Mouse (Mus musculus) intestine, embryonic 14.5 days (tissue): ENCODE results near the gene Sgk2. TPM values are rescaled to one million over a fixed set of nuclear protein-coding genes. Genes with fewer than 3 reads are reported as not detected.

ENCODE experiments used
- ATAC-seq: fragments of 200-750 bp; cut with Nextera tagmentation; replicated peaks from 2 replicates; pipeline ENCODE4 v1.8.0; 2017; ENCODE audit warnings: low read depth, moderate number of reproducible peaks, moderate TSS enrichment, moderate library complexity; ENCODE audit not compliant: low FRiP score, low TSS enrichment
- DNase-seq: peaks from one replicate; pipeline ENCODE4 v3.0.0-alpha.2; 2018; ENCODE audit warnings: low spot score
- H3K27ac ChIP-seq: fragments of 300-500 bp; sonication (generic); 2 replicates; pipeline ENCODE4 v1.5.1; 2014; ENCODE audit warnings: low read depth, mild to moderate bottlenecking, control low read depth
- H3K27me3 ChIP-seq: fragments of 300-500 bp; sonication (generic); replicated peaks from 2 replicates; pipeline ENCODE4 v1.6.1; 2014; ENCODE audit warnings: low read length, control low read depth; ENCODE audit not compliant: control insufficient read depth, insufficient read depth
- H3K36me3 ChIP-seq: fragments of 300-500 bp; sonication (generic); 2 replicates; pipeline ENCODE4 v1.6.1; 2014; ENCODE audit warnings: low read length, control low read depth; ENCODE audit not compliant: control insufficient read depth, insufficient read depth
- H3K4me1 ChIP-seq: fragments of 300-500 bp; sonication (generic); replicated peaks from 2 replicates; pipeline ENCODE4 v1.6.1; 2014; ENCODE audit warnings: low read length, control low read depth, mixed read lengths; ENCODE audit not compliant: control insufficient read depth, insufficient read depth
- H3K4me2 ChIP-seq: fragments of 300-500 bp; sonication (generic); 2 replicates; pipeline ENCODE4 v1.6.1; 2014; ENCODE audit warnings: low read length
- H3K4me3 ChIP-seq: fragments of 300-500 bp; sonication (generic); 2 replicates; pipeline ENCODE4 v1.5.1; 2014; ENCODE audit warnings: low read depth, low read length, control low read depth, mixed read lengths
- H3K9ac ChIP-seq: fragments of 300-500 bp; sonication (generic); 2 replicates; pipeline ENCODE4 v1.6.1; 2014; ENCODE audit warnings: mild to moderate bottlenecking, low read length
- H3K9me3 ChIP-seq: fragments of 300-500 bp; sonication (generic); 2 replicates; pipeline ENCODE4 v1.6.1; 2016; ENCODE audit warnings: low read length, control low read depth; ENCODE audit not compliant: control insufficient read depth
- WGBS: fragments of 180-500 bp; shearing (Covaris S2); extraction: QIAGEN DNeasy Blood & Tissue Kit; methylation state at CpG from one replicate; pipeline ENCODE4 v1.1.7; 2014; 5-methylcytosine and 5-hydroxymethylcytosine counted together
- polyA plus RNA-seq: library from polyadenylated mRNA; unstranded; fragments of >200 nt; fragmentation: Nextera tagmentation; extraction: Ambion mirVana; gene quantifications from 2 replicates; pipeline ENCODE4 v1.2.1, GENCODE M21; 2014

Gene Sgk2
- polyA plus RNA-seq, 1 experiment from 2014 or later = 0.30 TPM

DNA sequence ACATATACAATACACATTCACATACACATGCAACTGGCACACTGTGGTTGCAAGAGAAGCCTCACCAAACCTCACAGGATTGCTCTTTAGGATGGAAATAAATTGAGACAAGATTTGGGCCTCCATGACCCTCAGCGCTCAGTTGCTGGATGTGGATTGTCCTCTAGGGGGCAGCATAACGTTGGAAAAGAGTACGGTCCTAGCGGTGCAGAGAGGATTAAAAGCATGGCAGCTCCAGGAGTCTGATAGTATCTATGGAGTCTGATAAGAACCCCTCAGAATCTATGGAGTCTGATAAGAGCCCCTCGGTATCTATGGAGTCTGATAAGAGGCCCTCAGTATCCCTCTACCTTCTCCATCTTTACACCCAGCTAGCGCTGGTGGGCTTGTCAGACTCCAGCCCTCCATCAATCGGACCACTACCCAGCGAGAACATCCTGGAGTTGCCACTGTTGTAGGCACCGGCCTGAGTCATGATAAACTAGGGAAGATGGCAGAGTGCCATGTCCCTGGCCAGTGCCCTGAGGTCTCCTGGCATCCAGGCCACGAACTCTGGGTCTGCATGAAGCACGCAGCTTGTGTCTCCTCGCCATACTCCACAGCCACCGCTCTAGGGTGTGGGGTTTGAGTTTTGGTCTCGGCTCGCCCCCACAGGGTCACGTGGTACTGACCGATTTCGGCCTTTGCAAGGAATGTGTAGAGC is 11.5 kb downstream of the Sgk2 start:
- peak overlapping the region; percentile 30 for H3K4me2 ChIP-seq
- H3K27ac ChIP-seq = no peak overlapping the region
- no peaks in the 10 kb centered on the region for H3K27me3 ChIP-seq
- H3K9ac ChIP-seq = no peak overlapping the region
- peak overlapping the region; percentile 13; the same call in 1 of the 2 replicates for H3K4me3 ChIP-seq
- DNase-seq (peak; percentile 83), ATAC-seq (peak; percentile 73)
- H3K4me1 ChIP-seq = no peaks in the 10 kb centered on the region
- H3K36me3 ChIP-seq = no peaks in the 10 kb centered on the region
- WGBS = 27% methylated on average over 18 of the region's 18 CpGs
- no peaks in the 10 kb centered on the region for H3K9me3 ChIP-seq

GRCm38 (mm10) chr2:162999744-163000143 is 12.6 kb downstream of the Sgk2 start:
- Histone ChIP-seq H3K9me3 (no peaks in the 10 kb centered on the region), H3K4me1 (no peaks in the 10 kb centered on the region), H3K9ac (no peak overlapping the region), H3K27me3 (no peaks in the 10 kb centered on the region), H3K4me3 (no peak overlapping the region), H3K27ac (no peak overlapping the region), H3K4me2 (no peak overlapping the region), H3K36me3 (no peaks in the 10 kb centered on the region)
- ATAC-seq (no peak), DNase-seq (peak; percentile 70)
- WGBS = 42% methylated on average over 3 of the region's 3 CpGs

- H3K27ac ChIP-seq = no peak overlapping the region
- WGBS = 95% methylated on average over 1 of the region's 1 CpGs
- ATAC-seq (no peak), DNase-seq (no peak)
- no peaks in the 10 kb centered on the region for H3K36me3 ChIP-seq
- no peaks in the 10 kb centered on the region for H3K4me1 ChIP-seq
- no peak overlapping the region for H3K4me3 ChIP-seq
- H3K9me3 ChIP-seq = no peaks in the 10 kb centered on the region
- no peak overlapping the region for H3K4me2 ChIP-seq
- no peaks in the 10 kb centered on the region for H3K27me3 ChIP-seq
- no peak overlapping the region for H3K9ac ChIP-seq
Observed at GRCm38 (mm10) chr2:163001071-163001470, 13.9 kb downstream of the Sgk2 start.

DNA sequence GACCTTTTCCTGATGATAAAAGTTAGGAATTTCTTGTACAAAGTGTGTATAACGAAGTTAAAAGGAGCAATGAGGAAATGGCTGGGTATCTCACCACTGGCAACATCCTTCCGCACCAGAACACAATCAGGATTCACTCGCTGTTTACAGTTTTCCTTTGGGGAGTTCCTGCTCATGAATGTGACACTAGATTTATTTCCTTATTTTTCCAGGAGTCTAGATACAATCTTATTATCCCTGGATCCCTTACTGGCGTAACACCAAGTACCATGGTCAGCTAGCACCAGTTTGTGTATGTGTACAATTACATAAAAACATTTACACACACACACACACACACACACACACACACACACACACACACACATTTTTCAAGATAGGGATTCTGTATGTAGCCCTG is 20.2 kb downstream of the Sgk2 start:
- WGBS = 82% methylated on average over 4 of the region's 4 CpGs
- H3K27me3 ChIP-seq = no peaks in the 10 kb centered on the region
- DNase-seq = no peak

DNA sequence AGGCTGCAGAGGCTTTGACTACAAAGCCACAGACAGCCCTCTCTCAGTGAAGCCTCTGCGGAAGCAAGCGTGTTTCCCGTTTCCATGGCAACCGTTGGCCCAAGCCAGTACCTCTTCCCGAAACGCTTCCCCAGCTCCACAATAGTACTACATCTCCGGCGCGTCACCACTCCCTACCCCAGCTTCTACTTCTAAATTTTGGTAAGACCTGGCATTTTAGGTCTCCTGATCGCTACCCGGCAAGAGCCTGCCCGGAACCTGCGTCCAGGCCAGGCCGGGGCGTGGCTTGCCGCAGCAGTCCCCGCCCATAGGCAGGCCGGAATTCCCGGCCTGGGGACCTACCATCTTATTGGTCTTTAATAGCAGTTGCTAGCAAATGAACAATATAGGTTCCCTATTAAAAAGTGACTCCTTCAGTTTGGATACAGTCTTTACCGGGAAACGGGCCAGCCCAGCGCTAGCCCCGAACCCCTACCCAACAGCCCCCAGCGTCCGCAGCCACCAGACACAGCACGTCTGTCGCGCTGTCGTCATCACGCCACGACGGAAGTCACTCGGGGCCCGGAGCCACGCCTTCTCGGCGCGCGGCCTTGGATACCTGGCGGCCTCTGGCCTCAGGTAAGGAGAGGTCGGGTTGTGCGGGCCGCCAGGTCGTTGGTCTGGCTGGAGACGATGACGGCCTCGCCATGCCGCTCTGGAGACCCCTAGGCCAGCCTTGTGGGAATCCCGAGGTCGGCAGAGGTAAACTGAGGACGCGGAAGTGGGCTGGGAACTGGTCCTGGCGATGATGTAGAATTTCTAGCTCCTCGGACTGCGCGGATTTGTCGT is 30.0 kb downstream of the Sgk2 start, which contains the start of gene Ift52:
TSS of gene Ift52 (plus strand) at position 439 of the 828 bp plus-strand sequence.
- ATAC-seq = peak; percentile 96
- Histone ChIP-seq H3K9me3 (no peaks in the 10 kb centered on the region), H3K4me2 (peak within 1 kb of the TSS; percentile 63), H3K9ac (peak within 1 kb of the TSS; percentile 73), H3K27me3 (no peaks in the 10 kb centered on the region), H3K27ac (peak within 1 kb of the TSS; percentile 62), H3K36me3 (no peaks in the 10 kb centered on the region), H3K4me1 (peaks cover 8% of the 10 kb centered on the region; the same call in 1 of the 2 replicates), H3K4me3 (peak within 1 kb of the TSS; percentile 89)
- under 1% methylated on average over 57 of the region's 57 CpGs for WGBS
- peak; percentile 99 for DNase-seq

More for the DNA sequence above, 20.2 kb downstream of the Sgk2 start:
- no peaks in the 10 kb centered on the region for H3K9me3 ChIP-seq
- H3K9ac ChIP-seq = no peak overlapping the region
- no peak overlapping the region for H3K4me3 ChIP-seq
- no peaks in the 10 kb centered on the region for H3K36me3 ChIP-seq
- H3K4me1 ChIP-seq = no peaks in the 10 kb centered on the region
- no peak for ATAC-seq
- H3K27ac ChIP-seq = no peak overlapping the region
- H3K4me2 ChIP-seq = no peak overlapping the region

DNA sequence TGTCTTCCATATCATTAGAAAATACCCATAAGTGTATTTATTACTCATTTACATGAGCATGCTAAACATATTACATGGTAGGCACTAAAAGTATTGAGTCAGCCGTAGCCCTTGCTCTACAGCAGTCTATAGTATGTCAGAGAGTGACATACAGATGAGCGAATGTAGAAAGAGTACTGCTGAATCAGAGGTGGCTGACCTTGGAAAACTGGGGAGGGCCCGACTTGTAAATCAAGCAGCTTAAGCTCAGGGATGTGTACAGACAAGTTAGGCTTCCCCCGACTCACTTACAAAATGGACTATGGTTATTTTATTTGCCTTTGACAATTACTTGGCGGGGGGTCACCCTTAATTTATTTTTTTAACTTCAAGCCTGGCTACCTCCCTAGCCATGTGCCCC is 44.2 kb downstream of the Sgk2 start:
- Histone ChIP-seq H3K9me3 (no peaks in the 10 kb centered on the region), H3K4me2 (no peak overlapping the region), H3K36me3 (peaks cover 90% of the 10 kb centered on the region), H3K27ac (no peak overlapping the region), H3K27me3 (no peaks in the 10 kb centered on the region), H3K4me3 (no peak overlapping the region), H3K9ac (no peak overlapping the region), H3K4me1 (no peaks in the 10 kb centered on the region)
- WGBS = 87% methylated on average over 5 of the region's 5 CpGs
- no peak for DNase-seq
- no peak for ATAC-seq

GRCm38 (mm10) chr2:163031757-163032156 is 44.6 kb downstream of the Sgk2 start:
- H3K9me3 ChIP-seq = no peaks in the 10 kb centered on the region
- no peak overlapping the region for H3K4me3 ChIP-seq
- no peak overlapping the region for H3K4me2 ChIP-seq
- no peak overlapping the region for H3K9ac ChIP-seq
- H3K4me1 ChIP-seq = no peaks in the 10 kb centered on the region
- WGBS = 87% methylated on average over 2 of the region's 2 CpGs
- H3K27me3 ChIP-seq = no peaks in the 10 kb centered on the region
- no peak overlapping the region for H3K27ac ChIP-seq
- ATAC-seq (no peak), DNase-seq (no peak)
- H3K36me3 ChIP-seq = peaks cover 90% of the 10 kb centered on the region

DNA sequence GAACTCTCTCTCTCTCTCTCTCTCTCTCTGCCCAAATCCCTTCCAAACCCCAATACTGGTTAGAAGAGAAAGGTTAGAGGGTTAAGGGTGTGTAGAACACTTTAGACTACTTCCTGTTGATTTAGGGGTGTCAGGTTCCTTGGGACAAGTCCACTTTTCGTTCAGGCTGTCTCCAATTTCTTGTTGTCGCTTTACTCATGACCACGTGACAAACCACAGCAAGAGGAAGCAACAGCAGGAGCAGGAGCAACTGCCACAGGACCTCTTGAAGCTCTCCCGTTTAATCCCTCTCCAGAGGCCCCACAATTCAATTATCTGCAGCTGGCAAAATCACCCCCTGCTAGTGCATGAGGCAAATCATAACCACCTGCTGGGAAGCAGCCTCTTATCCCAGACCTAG is 45.5 kb downstream of the Sgk2 start:
- Histone ChIP-seq H3K4me2 (no peak overlapping the region), H3K4me3 (no peak overlapping the region), H3K27me3 (no peaks in the 10 kb centered on the region), H3K4me1 (no peaks in the 10 kb centered on the region), H3K9me3 (no peaks in the 10 kb centered on the region), H3K27ac (no peak overlapping the region), H3K9ac (no peak overlapping the region), H3K36me3 (peaks cover 90% of the 10 kb centered on the region)
- ATAC-seq (no peak), DNase-seq (no peak)
- WGBS = 59% methylated on average over 4 of the region's 4 CpGs
